Mouse (Mus musculus): ENCODE measurements at regions not wholly inside any gene's neighbourhood (a gene's known extent, or its start where the extent isn't known, plus 50 kb on each side); places are given as distances from the start of the nearest gene placed in this dataset.

GRCm38 (mm10) chr1:181284301-181285197 lies 67.9 kb upstream of the Cnih3 start:
- no peaks in the 10 kb centered on the region for H3K36me3 ChIP-seq (ENCODE audit: control insufficient read depth)
- H3K4me1 ChIP-seq (ENCODE audit: control insufficient read depth) = peaks cover 16% of the 10 kb centered on the region
- peaks cover 5% of the 10 kb centered on the region for H3K9me3 ChIP-seq (ENCODE audit: control insufficient read depth, low read length)
- no peak overlapping the region for H3K4me3 ChIP-seq (replicated peaks)
- no peak for TF ChIP-seq TAL1 (IDR thresholded peaks at IDR 0.05; ENCODE audit: low read length)
- TF ChIP-seq GATA1 (IDR thresholded peaks at IDR 0.05; ENCODE audit: low read length) = no peak
- H3K27me3 ChIP-seq (ENCODE audit: control insufficient read depth) = peaks cover 26% of the 10 kb centered on the region

GRCm38 (mm10) chr1:181285600-181285999 lies 66.8 kb upstream of the Cnih3 start:
- Histone ChIP-seq H3K36me3 (ENCODE audit: control insufficient read depth) (no peaks in the 10 kb centered on the region), H3K4me1 (ENCODE audit: control insufficient read depth) (peaks cover 19% of the 10 kb centered on the region), H3K9me3 (ENCODE audit: control insufficient read depth, low read length) (peaks cover 2% of the 10 kb centered on the region; the same call in 1 of the 2 replicates), H3K27me3 (ENCODE audit: control insufficient read depth) (peaks cover 27% of the 10 kb centered on the region), H3K4me3 (replicated peaks) (no peak overlapping the region)
- TF ChIP-seq TAL1 (IDR thresholded peaks at IDR 0.05; ENCODE audit: low read length) (no peak), GATA1 (IDR thresholded peaks at IDR 0.05; ENCODE audit: low read length) (no peak)

- H3K4me1 ChIP-seq (ENCODE audit: control insufficient read depth) = peaks cover 15% of the 10 kb centered on the region
- no peaks in the 10 kb centered on the region; the same call in 1 of the 2 replicates for H3K9me3 ChIP-seq (ENCODE audit: control insufficient read depth, low read length)
- no peak for TF ChIP-seq TAL1 (IDR thresholded peaks at IDR 0.05; ENCODE audit: low read length)
- no peak for TF ChIP-seq GATA1 (IDR thresholded peaks at IDR 0.05; ENCODE audit: low read length)
- no peak overlapping the region for H3K4me3 ChIP-seq (replicated peaks)
- peaks cover 28% of the 10 kb centered on the region for H3K27me3 ChIP-seq (ENCODE audit: control insufficient read depth)
- H3K36me3 ChIP-seq (ENCODE audit: control insufficient read depth) = no peaks in the 10 kb centered on the region
Observed at GRCm38 (mm10) chr1:181286146-181286545, 66.3 kb upstream of the Cnih3 start.

GRCm38 (mm10) chr1:181287166-181287565 lies 65.3 kb upstream of the Cnih3 start:
- Histone ChIP-seq H3K4me1 (ENCODE audit: control insufficient read depth) (peaks cover 15% of the 10 kb centered on the region), H3K36me3 (ENCODE audit: control insufficient read depth) (no peaks in the 10 kb centered on the region), H3K27me3 (ENCODE audit: control insufficient read depth) (peaks cover 34% of the 10 kb centered on the region), H3K4me3 (replicated peaks) (no peak overlapping the region), H3K9me3 (ENCODE audit: control insufficient read depth, low read length) (no peaks in the 10 kb centered on the region; the same call in 1 of the 2 replicates)
- TF ChIP-seq GATA1 (IDR thresholded peaks at IDR 0.05; ENCODE audit: low read length) (no peak), TAL1 (IDR thresholded peaks at IDR 0.05; ENCODE audit: low read length) (no peak)

- H3K4me1 ChIP-seq (ENCODE audit: control insufficient read depth) = peaks cover 11% of the 10 kb centered on the region
- peaks cover 41% of the 10 kb centered on the region for H3K27me3 ChIP-seq (ENCODE audit: control insufficient read depth)
- H3K36me3 ChIP-seq (ENCODE audit: control insufficient read depth) = no peaks in the 10 kb centered on the region
- H3K9me3 ChIP-seq (ENCODE audit: control insufficient read depth, low read length) = no peaks in the 10 kb centered on the region; the same call in 1 of the 2 replicates
- H3K4me3 ChIP-seq (replicated peaks) = no peak overlapping the region
- no peak for TF ChIP-seq TAL1 (IDR thresholded peaks at IDR 0.05; ENCODE audit: low read length)
Observed at GRCm38 (mm10) chr1:181289385-181290035, 62.9 kb upstream of the Cnih3 start.

GRCm38 (mm10) chr1:181291202-181291601 lies 61.2 kb upstream of the Cnih3 start:
- H3K4me3 ChIP-seq (replicated peaks) = no peak overlapping the region
- no peaks in the 10 kb centered on the region for H3K36me3 ChIP-seq (ENCODE audit: control insufficient read depth)
- H3K9me3 ChIP-seq (ENCODE audit: control insufficient read depth, low read length) = no peaks in the 10 kb centered on the region; the same call in 1 of the 2 replicates
- H3K4me1 ChIP-seq (ENCODE audit: control insufficient read depth) = peaks cover 6% of the 10 kb centered on the region
- no peak for TF ChIP-seq GATA1 (IDR thresholded peaks at IDR 0.05; ENCODE audit: low read length)
- no peak for TF ChIP-seq TAL1 (IDR thresholded peaks at IDR 0.05; ENCODE audit: low read length)
- peaks cover 45% of the 10 kb centered on the region for H3K27me3 ChIP-seq (ENCODE audit: control insufficient read depth)

- H3K4me1 ChIP-seq (ENCODE audit: control insufficient read depth) = peaks cover 6% of the 10 kb centered on the region
Observed at GRCm38 (mm10) chr1:181291966-181292365, 60.5 kb upstream of the Cnih3 start.

GRCm38 (mm10) chr1:181293079-181293865 lies 59.2 kb upstream of the Cnih3 start:
- H3K36me3 ChIP-seq (ENCODE audit: control insufficient read depth) = no peaks in the 10 kb centered on the region
- TF ChIP-seq TAL1 (IDR thresholded peaks at IDR 0.05; ENCODE audit: low read length) (no peak), GATA1 (IDR thresholded peaks at IDR 0.05; ENCODE audit: low read length) (no peak)
- H3K27me3 ChIP-seq (ENCODE audit: control insufficient read depth) = peaks cover 56% of the 10 kb centered on the region
- H3K4me1 ChIP-seq (ENCODE audit: control insufficient read depth) = peaks cover 6% of the 10 kb centered on the region
- no peaks in the 10 kb centered on the region; the same call in 1 of the 2 replicates for H3K9me3 ChIP-seq (ENCODE audit: control insufficient read depth, low read length)
- no peak overlapping the region for H3K4me3 ChIP-seq (replicated peaks)

More at GRCm38 (mm10) chr1:181291966-181292365, 60.5 kb upstream of the Cnih3 start:
- Histone ChIP-seq H3K4me3 (replicated peaks) (no peak overlapping the region), H3K27me3 (ENCODE audit: control insufficient read depth) (peaks cover 50% of the 10 kb centered on the region), H3K36me3 (ENCODE audit: control insufficient read depth) (no peaks in the 10 kb centered on the region), H3K9me3 (ENCODE audit: control insufficient read depth, low read length) (no peaks in the 10 kb centered on the region; the same call in 1 of the 2 replicates)
- no peak for TF ChIP-seq GATA1 (IDR thresholded peaks at IDR 0.05; ENCODE audit: low read length)
- no peak for TF ChIP-seq TAL1 (IDR thresholded peaks at IDR 0.05; ENCODE audit: low read length)

Data from erythroblast, embryonic 14.5 days (primary cell).